Mouse (Mus musculus) forebrain, postnatal 0 days (tissue): Measurements from ENCODE around the gene Mcub. TPM values are rescaled to one million over a fixed set of nuclear protein-coding genes. Genes with fewer than 3 reads are reported as not detected.
A peak's percentile ranks its signal among the peaks of the same experiment; 100 is the strongest.

Source experiments
- ATAC-seq: fragments of 200-750 bp; cut with Nextera tagmentation; 2 replicates; pipeline ENCODE4 v1.8.0; 2017; ENCODE audit warnings: mild to moderate bottlenecking, moderate library complexity
- DNase-seq: peaks from one replicate; pipeline ENCODE4 v3.0.0-alpha.2; 2015
- H3K27ac ChIP-seq: fragments of 300-500 bp; sonication (generic); 2 replicates; pipeline ENCODE4 v1.5.1; 2014; ENCODE audit warnings: low read depth, mild to moderate bottlenecking, antibody characterized with exemption, low read length, moderate library complexity, mixed read lengths
- H3K27me3 ChIP-seq: fragments of 300-500 bp; sonication (generic); 2 replicates; pipeline ENCODE4 v1.6.1; 2014; ENCODE audit warnings: mild to moderate bottlenecking, low read length, mixed read lengths; ENCODE audit not compliant: insufficient read depth
- H3K36me3 ChIP-seq: fragments of 300-500 bp; sonication (generic); 2 replicates; pipeline ENCODE4 v1.6.1; 2014; ENCODE audit warnings: mild to moderate bottlenecking, moderate library complexity; ENCODE audit not compliant: insufficient read depth
- H3K4me1 ChIP-seq: fragments of 300-500 bp; sonication (generic); 2 replicates; pipeline ENCODE4 v1.6.1; 2014; ENCODE audit warnings: antibody characterized with exemption; ENCODE audit not compliant: insufficient read depth
- H3K4me2 ChIP-seq: fragments of 300-500 bp; sonication (generic); 2 replicates; pipeline ENCODE4 v1.6.1; 2014; ENCODE audit warnings: low read depth, mild to moderate bottlenecking, moderate library complexity
- H3K4me3 ChIP-seq: fragments of 300-500 bp; sonication (generic); 2 replicates; pipeline ENCODE4 v1.5.1; 2014; ENCODE audit warnings: low read depth, low read length, mixed read lengths
- H3K9ac ChIP-seq: fragments of 300-500 bp; sonication (generic); 2 replicates; pipeline ENCODE4 v1.6.1; 2014; ENCODE audit warnings: mild to moderate bottlenecking
- H3K9me3 ChIP-seq: fragments of 300-500 bp; sonication (generic); 2 replicates; pipeline ENCODE4 v1.6.1; 2016; ENCODE audit warnings: low read length
- CTCF ChIP-seq: sonication (generic); IDR thresholded peaks from 2 replicates; pipeline ENCODE4 v1.5.1; 2016; ENCODE audit warnings: antibody characterized with exemption, control low read depth, low read depth
- WGBS: fragments of 180-500 bp; shearing (Covaris S2); extraction: QIAGEN DNeasy Blood & Tissue Kit; methylation state at CpG from one replicate; pipeline ENCODE4 v1.1.7; 2014; 5-methylcytosine and 5-hydroxymethylcytosine counted together
- polyA plus RNA-seq: library from polyadenylated mRNA; unstranded; fragments of >200 nt; fragmentation: Nextera tagmentation; extraction: Ambion mirVana; gene quantifications from 2 replicates; pipeline ENCODE4 v1.2.1, GENCODE M21; 2015
- total RNA-seq: library from RNA; depleted of rRNA; stranded (reverse); fragments of >200 nt; gene quantifications from 2 replicates; pipeline ENCODE4 v1.2.3, GENCODE M21; 2014

Gene Mcub
- total and polyA plus RNA-seq, 2 experiments from 2014 or later = 6.9 to 10.3 TPM

DNA sequence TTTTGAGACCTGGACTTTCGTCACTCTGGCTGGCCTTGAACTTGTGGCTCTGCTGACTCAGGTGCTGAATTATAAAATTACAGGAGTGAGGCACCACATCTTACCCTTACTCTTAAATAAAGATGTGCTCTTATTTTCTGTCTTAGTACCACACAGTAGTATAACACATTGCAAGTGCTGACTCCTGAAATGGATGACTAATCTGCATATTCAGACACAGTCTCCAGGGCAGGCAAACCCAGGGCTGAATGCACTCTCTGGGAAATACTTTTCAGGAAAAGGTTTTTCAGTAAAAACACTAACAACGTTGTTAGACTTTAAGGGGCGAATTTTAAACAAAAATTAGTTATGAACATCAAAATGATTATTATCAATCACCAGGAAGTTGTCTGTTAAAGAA, 27.3 kb upstream of the Mcub start:
- Histone ChIP-seq H3K4me2 (no peak overlapping the region), H3K9ac (no peak overlapping the region), H3K36me3 (peaks cover 80% of the 10 kb centered on the region), H3K9me3 (no peaks in the 10 kb centered on the region), H3K4me3 (no peak overlapping the region), H3K4me1 (no peaks in the 10 kb centered on the region), H3K27me3 (no peaks in the 10 kb centered on the region), H3K27ac (no peak overlapping the region)
- WGBS = 89% methylated on average over 3 of the region's 3 CpGs
- DNase-seq (no peak), ATAC-seq (no peak)
- TF ChIP-seq CTCF = no peak

DNA sequence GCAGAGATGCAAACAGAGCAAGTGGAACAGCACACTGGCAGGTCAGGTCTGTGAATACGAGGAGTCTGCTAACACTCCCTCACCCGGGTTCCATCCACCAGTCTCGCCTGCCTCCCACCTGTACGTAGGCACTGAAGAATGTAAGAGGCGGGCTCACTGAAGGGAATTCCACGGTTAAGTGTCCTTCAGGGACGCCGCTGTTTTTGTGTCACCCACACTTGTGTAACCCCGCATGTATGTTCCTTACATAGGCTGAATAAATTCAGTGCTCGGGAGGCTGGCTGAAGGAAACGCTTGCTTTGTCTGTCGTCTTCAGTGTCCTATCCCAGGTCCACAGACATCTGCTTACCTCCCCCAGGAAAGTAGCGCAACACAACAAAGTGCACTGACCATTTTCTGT, 17.3 kb upstream of the Mcub start:
- DNase-seq (no peak), ATAC-seq (no peak)
- Histone ChIP-seq H3K9me3 (no peaks in the 10 kb centered on the region), H3K27ac (no peak overlapping the region), H3K27me3 (no peaks in the 10 kb centered on the region), H3K36me3 (peaks cover 83% of the 10 kb centered on the region), H3K4me2 (no peak overlapping the region), H3K4me3 (no peak overlapping the region), H3K9ac (no peak overlapping the region), H3K4me1 (no peaks in the 10 kb centered on the region)
- no peak for TF ChIP-seq CTCF
- WGBS = 96% methylated on average over 13 of the region's 13 CpGs

DNA sequence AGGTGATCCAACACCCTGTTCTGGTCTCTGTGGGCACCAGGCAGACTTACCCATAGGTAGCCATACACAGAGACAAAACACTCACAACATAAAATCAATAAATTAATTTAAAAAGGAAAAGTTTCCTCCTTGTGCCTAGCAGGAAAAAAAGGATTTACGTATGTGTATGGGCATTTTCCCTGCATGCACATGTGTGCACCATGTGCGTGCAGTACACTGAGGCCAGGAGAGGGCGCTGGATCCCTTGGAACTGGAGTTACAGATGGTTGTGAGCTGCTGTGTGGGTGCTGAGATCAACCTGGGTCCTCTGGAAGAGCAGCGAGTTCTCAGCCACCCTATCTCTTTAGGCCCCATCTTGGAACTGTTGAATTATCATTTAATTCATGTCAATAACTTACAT, 15.3 kb upstream of the Mcub start:
- Histone ChIP-seq H3K4me2 (no peak overlapping the region), H3K27ac (no peak overlapping the region), H3K4me1 (no peaks in the 10 kb centered on the region), H3K9me3 (no peaks in the 10 kb centered on the region), H3K36me3 (peaks cover 71% of the 10 kb centered on the region), H3K4me3 (no peak overlapping the region), H3K27me3 (no peaks in the 10 kb centered on the region), H3K9ac (no peak overlapping the region)
- ATAC-seq (no peak), DNase-seq (no peak)
- 92% methylated on average over 4 of the region's 4 CpGs for WGBS
- peak; percentile 38 for TF ChIP-seq CTCF

DNA sequence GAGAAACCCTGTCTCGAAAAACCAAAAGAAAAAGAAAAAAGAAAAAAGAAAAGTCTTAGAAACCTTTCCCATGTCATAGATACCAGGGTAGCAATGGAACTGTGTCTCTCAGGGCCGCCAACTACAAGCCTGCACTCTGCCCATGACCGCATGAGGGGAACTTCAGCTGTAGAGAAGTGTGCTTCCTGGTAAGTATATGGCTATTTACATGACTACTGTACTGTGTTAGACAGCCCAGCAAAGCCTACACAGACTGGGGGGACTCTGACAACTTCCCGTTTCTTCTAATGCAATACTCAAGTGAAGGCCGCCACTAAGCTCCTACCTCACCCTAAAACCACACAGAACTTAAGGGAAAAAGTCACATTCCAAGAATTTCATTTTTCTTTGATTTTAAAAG, 14.8 kb upstream of the Mcub start:
- H3K27ac ChIP-seq = no peak overlapping the region
- no peak overlapping the region for H3K9ac ChIP-seq
- DNase-seq = no peak
- peaks cover 66% of the 10 kb centered on the region for H3K36me3 ChIP-seq
- 95% methylated on average over 5 of the region's 5 CpGs for WGBS
- no peaks in the 10 kb centered on the region for H3K4me1 ChIP-seq
- no peaks in the 10 kb centered on the region for H3K9me3 ChIP-seq
- H3K4me2 ChIP-seq = no peak overlapping the region
- TF ChIP-seq CTCF = no peak
- no peak for ATAC-seq
- no peaks in the 10 kb centered on the region for H3K27me3 ChIP-seq
- no peak overlapping the region for H3K4me3 ChIP-seq

DNA sequence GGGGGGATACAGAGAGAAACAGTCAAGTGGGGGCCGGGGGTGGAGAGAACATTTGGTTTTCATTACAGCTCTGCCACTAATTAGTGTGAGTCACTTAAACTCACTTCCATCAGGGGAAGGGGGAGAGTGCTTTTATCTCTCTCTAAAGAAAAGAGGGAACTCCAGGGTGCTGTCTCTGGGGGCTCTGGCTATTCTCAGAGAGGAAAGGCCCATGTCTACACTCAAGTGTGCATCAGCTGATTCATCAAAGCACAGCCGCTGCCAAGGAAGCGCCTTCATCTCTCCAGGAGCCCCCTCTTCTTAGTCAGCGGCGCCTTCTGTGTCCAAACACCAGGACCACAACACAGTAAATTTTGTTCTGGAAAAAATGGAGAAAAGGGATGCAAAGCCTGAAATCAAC, 12.3 kb upstream of the Mcub start:
- DNase-seq = no peak
- 57% methylated on average over 5 of the region's 5 CpGs for WGBS
- H3K27ac ChIP-seq = no peak overlapping the region
- H3K4me2 ChIP-seq = no peak overlapping the region
- peak; percentile 27; the same call in 1 of the 2 replicates for ATAC-seq
- H3K4me3 ChIP-seq = no peak overlapping the region
- no peaks in the 10 kb centered on the region for H3K27me3 ChIP-seq
- H3K36me3 ChIP-seq = peaks cover 40% of the 10 kb centered on the region
- no peaks in the 10 kb centered on the region for H3K9me3 ChIP-seq
- TF ChIP-seq CTCF = no peak
- no peaks in the 10 kb centered on the region for H3K4me1 ChIP-seq
- no peak overlapping the region for H3K9ac ChIP-seq

DNA sequence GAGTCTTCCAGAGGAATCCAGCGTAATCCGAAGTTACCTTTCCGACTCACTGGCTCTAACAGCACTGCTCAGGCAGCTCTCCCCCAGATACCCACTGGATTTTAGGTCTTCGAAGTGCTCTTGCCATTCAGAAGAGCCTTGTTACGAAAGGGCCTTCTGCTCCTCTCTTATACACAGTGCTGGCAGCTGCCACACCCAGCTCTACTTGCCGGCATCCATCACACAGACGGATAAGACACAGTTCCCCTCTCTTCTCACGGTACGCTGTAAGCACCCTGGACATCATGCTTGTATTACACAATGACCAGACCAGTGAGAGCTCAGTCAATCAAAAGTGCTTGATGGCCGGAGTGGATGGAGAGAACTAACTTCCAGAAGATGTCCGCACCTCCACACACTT, 11.8 kb upstream of the Mcub start:
- no peak overlapping the region for H3K4me2 ChIP-seq
- no peak for TF ChIP-seq CTCF
- DNase-seq (no peak), ATAC-seq (0 out of 2 replicates have a peak, but pooled peaks have one; percentile 10)
- H3K27ac ChIP-seq = no peak overlapping the region
- H3K36me3 ChIP-seq = peaks cover 35% of the 10 kb centered on the region
- H3K4me1 ChIP-seq = no peaks in the 10 kb centered on the region
- no peaks in the 10 kb centered on the region for H3K27me3 ChIP-seq
- no peaks in the 10 kb centered on the region for H3K9me3 ChIP-seq
- no peak overlapping the region for H3K4me3 ChIP-seq
- WGBS = 94% methylated on average over 11 of the region's 11 CpGs
- no peak overlapping the region for H3K9ac ChIP-seq

DNA sequence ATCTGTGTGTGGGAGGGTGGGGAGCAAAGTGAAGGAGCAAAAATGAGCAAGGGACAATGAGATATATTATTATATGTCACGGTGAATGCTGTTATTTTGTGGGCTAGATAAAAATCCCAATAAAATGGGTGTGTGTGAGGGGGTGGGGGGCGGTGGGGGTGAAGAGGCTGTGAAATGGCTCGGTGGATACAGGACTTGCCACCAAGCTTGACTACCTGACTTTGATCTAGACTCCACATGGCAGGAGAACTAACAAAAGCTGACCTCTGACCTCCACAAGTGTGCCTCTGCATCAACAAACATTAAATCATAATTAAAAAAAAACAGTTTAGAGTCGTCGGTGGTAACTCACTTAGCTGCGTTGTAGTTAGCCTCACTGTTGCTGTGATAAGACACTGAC, 9.5 kb upstream of the Mcub start:
- 74% methylated on average over 6 of the region's 6 CpGs for WGBS
- DNase-seq (no peak), ATAC-seq (no peak)
- no peaks in the 10 kb centered on the region for H3K4me1 ChIP-seq
- H3K9ac ChIP-seq = no peak overlapping the region
- H3K4me2 ChIP-seq = no peak overlapping the region
- no peak for TF ChIP-seq CTCF
- no peak overlapping the region for H3K4me3 ChIP-seq
- no peak overlapping the region for H3K27ac ChIP-seq
- H3K9me3 ChIP-seq = no peaks in the 10 kb centered on the region
- H3K27me3 ChIP-seq = no peaks in the 10 kb centered on the region
- peaks cover 19% of the 10 kb centered on the region for H3K36me3 ChIP-seq

DNA sequence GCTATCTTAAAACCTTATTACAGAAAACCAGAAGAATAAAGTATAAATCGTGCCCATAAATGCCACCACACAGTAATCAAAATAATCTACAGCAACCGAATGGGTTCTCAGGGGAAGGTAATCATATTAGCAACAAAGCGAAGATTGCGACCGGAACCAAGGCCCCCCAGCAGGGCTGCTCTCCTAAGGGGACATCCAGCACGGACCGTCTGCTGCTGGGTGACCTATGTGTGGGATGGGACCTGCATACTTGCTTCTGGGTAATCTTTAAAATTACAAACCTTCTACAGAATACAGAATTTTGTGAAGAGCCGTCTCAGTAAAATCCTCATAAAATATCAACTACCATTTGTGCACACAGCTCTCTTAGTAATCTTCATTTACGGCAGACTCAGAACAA, 8.7 kb upstream of the Mcub start:
- no peak overlapping the region for H3K4me3 ChIP-seq
- WGBS = 87% methylated on average over 9 of the region's 9 CpGs
- peaks cover 13% of the 10 kb centered on the region for H3K36me3 ChIP-seq
- no peaks in the 10 kb centered on the region for H3K9me3 ChIP-seq
- DNase-seq (no peak), ATAC-seq (no peak)
- H3K4me2 ChIP-seq = no peak overlapping the region
- H3K27ac ChIP-seq = no peak overlapping the region
- no peak for TF ChIP-seq CTCF
- H3K4me1 ChIP-seq = no peaks in the 10 kb centered on the region
- H3K9ac ChIP-seq = no peak overlapping the region
- H3K27me3 ChIP-seq = no peaks in the 10 kb centered on the region
